Mouse (Mus musculus) T-cell, adult 66 days (primary cell): ENCODE results near the gene Gstt3. TPM values are rescaled to one million over a fixed set of nuclear protein-coding genes. Genes with fewer than 3 reads are reported as not detected.

Experiments
- total RNA-seq, 2 experiments: library from RNA; stranded (reverse); gene quantifications; 3 replicates in 1 of 2; 4 replicates in 1 of 2; pipeline ENCODE4 v1.2.4; 2023

Gene Gstt3
- total RNA-seq: 1 to 10 TPM; 3.7 to 5.7 TPM

DNA sequence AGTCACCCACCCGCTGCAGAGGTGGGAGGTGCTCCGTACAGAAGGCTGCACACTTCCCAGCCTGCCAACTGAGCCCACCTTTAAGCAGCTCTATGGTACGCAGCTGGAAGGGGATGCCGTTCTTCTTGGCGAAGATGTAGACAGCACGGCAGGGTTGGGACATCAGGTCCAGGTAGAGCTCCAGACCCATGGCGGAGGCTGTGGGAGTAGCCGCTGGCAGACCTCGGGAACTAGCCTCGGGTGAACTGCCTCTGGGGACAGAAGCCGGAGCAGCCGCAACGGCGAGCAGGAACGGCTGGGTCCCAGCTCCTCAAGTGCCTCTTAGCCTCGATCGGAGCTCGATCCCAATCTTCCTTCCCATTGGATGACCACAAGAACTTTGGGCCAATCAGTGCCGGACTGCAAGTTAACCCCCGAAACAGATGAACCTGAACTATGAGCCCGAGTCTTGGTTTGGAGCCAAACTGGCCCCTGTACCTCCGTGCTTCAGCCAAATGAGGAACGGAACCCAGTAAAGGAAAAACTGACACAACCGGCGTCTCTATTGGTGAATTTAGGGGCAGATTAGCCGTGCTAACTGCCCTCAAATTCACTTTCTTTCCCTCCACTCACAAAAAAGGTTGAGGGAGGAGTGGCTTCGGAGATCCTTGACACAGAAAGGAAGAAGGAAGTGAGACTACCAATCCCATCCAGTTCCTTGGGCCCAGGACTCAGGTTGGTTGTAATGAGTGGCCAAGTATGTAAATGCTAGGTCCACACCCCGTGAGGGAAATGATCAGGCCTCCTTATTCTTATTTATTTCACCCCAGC, at the start of gene Gstt3, which contains the start of gene Gm20441:
Gene Gstt3 (minus strand): TSS at position 646 of the 810 bp plus-strand sequence.
Gene Gm20441 (minus strand): TSS at position 186 of the 810 bp plus-strand sequence.

DNA sequence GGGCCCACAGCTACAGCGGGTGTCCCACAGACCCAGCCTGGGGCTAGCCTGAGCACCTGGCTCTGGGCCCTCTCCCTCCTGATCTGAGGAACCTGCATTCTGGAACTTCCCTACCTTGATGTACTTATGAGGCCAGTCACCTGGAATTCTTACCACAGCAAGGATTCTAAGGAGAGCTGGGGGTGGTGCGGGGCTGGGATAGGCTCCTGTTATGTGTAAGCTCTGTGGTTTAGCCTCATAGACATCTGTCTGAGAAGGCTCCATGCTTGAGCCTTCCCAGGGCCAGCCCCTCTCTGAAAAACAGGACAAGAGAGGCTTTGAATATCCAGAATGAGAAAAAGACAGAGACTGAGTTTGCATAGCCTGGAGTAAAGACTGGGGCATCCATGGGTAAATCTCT, 41.2 kb upstream of the Gstt3 start, which contains the start of gene Gstt4:
Gene Gstt4 (minus strand): TSS at position 101 of the 400 bp plus-strand sequence.

DNA sequence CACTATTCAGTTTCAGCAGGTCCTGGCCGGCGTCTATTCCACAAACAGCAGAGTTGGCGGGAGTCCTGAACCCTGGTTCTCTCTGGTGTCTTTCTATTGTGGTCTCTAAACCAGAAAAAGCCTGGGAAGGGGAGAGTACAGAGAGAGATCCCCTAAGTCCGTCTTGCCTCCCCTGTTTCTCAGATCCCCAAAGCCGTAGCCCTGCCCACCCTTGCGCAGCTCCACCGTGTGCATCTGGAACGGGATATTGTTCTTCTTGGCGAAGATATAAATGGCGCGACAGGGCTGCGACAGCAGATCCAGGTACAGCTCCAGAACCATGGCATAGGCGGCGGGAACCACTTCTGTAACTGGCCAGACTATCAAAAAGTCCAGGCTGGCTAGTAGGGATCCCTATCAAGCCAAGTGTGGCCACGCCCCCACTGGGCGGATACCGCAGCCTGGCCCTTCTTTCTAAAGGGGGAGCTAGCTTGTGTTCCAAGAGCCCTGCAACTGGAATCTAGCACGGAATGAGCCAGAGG, 17.0 kb upstream of the Gstt3 start, which contains the start of gene Gstt1:
Gene Gstt1 (minus strand): TSS at position 409 of the 521 bp plus-strand sequence.

DNA sequence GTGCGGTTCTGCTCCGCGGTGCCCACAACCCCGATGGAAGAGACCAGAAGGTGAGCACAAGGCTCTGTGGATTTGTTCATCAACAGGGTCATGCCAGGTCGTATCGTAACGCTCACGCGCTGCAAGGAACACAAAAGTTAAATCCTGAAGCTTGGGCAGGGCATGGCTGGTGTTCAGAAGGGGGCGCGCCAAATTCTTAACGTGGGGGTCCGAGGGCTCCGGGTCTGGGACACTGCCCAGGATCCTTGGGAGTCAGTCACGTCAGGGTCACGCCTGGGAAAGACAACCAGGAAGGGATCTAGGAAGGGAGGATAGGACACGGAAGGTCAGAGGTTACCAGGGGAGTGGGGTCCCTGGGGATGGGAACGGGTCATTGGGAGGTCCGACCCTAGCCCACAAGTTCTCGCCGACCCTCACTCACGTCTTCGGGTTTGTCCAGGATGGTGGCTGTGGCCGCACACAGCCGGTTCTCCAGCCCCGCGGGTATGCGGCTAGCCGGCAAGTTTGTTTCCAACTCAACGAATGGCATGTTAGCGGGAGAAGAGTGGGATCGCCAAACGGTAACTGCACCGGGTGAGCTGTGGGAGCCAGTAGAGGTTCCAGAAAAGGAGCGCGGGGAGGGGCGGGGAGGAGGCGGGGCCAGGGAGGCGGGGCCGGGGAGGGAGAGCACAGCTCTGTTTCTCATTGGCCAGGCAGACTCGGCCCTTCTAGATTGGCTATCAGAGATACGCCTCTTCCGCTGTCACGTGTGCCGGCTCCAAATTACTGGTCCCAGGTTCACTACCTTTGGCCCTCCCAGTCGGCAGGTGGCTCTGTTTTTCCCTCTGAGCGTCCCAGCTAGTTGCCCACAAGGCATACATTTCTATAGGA, 8.2 kb downstream of the Gstt3 start, which contains the start of gene Ddt:
Gene Ddt (minus strand): TSS at position 620 of the 870 bp plus-strand sequence.

DNA sequence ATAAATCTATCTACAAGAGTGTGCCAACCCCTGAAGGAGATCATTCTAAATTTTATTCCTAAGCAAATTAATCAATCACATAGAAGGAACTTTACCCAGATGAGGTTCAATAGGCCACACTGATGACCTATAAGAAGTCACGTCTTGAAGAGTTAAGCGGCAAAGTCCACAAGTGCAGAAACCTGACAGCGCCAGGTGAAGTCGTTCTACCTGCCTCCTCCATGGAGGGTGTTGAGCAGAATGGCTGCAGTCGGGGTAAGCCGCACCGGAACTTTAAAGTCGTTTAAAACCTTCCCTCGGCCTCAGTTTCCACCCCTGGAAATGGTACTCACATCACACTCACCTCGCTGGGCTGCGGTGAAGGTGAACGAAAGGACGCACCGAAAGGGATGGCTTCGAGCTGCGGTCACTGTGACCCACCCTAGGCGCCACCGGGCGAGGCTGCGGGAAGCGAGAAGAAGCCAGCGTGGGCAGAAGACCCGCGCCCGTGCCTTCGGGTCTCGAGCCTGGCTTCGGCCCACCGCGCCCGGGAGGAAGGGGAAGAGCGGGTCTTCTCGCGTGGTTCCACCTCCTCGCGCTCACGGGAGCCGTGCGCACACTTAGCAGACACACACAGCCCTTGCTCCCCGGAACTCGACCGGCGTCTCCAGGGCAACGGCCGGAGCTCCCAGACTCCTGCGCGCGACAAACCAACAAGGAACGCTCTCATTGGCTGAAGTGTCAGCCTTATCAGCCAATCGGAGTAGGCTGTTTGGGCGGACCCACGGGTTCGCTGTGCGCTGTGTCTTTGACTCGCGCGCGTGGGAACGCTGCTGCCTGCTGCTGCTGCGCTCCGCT, 17.3 kb downstream of the Gstt3 start, which contains the start of gene Cabin1:
Gene Cabin1 (minus strand): TSS at position 660 of the 837 bp plus-strand sequence.

Other genes starting within 250 kb of the Gstt3 start
- gene Lrrc75b, start 221.1 kb downstream of the Gstt3 start, total RNA-seq: 10 to 100 TPM; 10.4 to 12.5 TPM
- gene Ggt1, start 219.8 kb downstream of the Gstt3 start, total RNA-seq: 10 to 100 TPM; 37.4 to 48.9 TPM
- 10 to 100 TPM; 21.1 to 25.9 TPM for gene Ggt5, start 192.1 kb downstream of the Gstt3 start, total RNA-seq
- 1 to 10 TPM; 4.7 to 7.4 TPM for gene Susd2, start 137.4 kb downstream of the Gstt3 start, total RNA-seq
- 100 to 1,000 TPM; 103 to 130 TPM for gene Cabin1, start 17.1 kb downstream of the Gstt3 start, total RNA-seq
- gene Ddt, start 8.0 kb downstream of the Gstt3 start, total RNA-seq: 10 to 100 TPM; 24.3 to 27.3 TPM
- not detected for gene Gm20441, start 460 bp downstream of the Gstt3 start, total RNA-seq
- gene Gstt1, start 17.2 kb upstream of the Gstt3 start, total RNA-seq: not detected
- not detected for gene Gstt4, start 41.1 kb upstream of the Gstt3 start, total RNA-seq
- 10 to 100 TPM; 29.0 to 38.9 TPM for gene Gstt2, start 56.0 kb upstream of the Gstt3 start, total RNA-seq
- gene Mif, start 78.8 kb upstream of the Gstt3 start, total RNA-seq: 100 to 1,000 TPM; 257 to 271 TPM
- gene Derl3, start 112.0 kb upstream of the Gstt3 start, total RNA-seq: 1 to 10 TPM in 1 of 2 experiments, under 1 TPM in 1; 0.93 to 2.0 TPM
- gene Smarcb1, start 140.2 kb upstream of the Gstt3 start, total RNA-seq: 10 to 100 TPM; 52.9 to 53.8 TPM
- gene Chchd10, start 151.7 kb upstream of the Gstt3 start, total RNA-seq: 10 to 100 TPM; 21.4 to 24.4 TPM
- 1 to 10 TPM in 1 of 2 experiments, under 1 TPM in 1; 0.99 to 3.3 TPM for gene Mmp11, start 155.1 kb upstream of the Gstt3 start, total RNA-seq
- gene Gm867, start 159.3 kb upstream of the Gstt3 start, total RNA-seq: not detected
- gene Vpreb3, start 161.6 kb upstream of the Gstt3 start, total RNA-seq: not detected
- under 1 TPM; 0.82 to 0.92 TPM for gene Gm5134, start 173.1 kb upstream of the Gstt3 start, total RNA-seq